Mouse (Mus musculus) erythroblast, embryonic 14.5 days (primary cell): ENCODE results near the gene Pcnx.

ENCODE experiments used
- GATA1 ChIP-seq: IDR thresholded peaks from 2 replicates; pipeline ENCODE4 v1.6.1; 2012; ENCODE audit warnings: low read length, inconsistent platforms, mixed read lengths
- TAL1 ChIP-seq: IDR thresholded peaks from 3 replicates; pipeline ENCODE4 v1.6.1; 2012; ENCODE audit warnings: low read length, inconsistent platforms, mixed read lengths

GRCm38 (mm10) chr12:81828355-81828754 lies 31.5 kb upstream of the Pcnx start:
- no peak for TF ChIP-seq GATA1
- no peak for TF ChIP-seq TAL1
